Mouse (Mus musculus): ENCODE data around the gene Mau2.

DNA sequence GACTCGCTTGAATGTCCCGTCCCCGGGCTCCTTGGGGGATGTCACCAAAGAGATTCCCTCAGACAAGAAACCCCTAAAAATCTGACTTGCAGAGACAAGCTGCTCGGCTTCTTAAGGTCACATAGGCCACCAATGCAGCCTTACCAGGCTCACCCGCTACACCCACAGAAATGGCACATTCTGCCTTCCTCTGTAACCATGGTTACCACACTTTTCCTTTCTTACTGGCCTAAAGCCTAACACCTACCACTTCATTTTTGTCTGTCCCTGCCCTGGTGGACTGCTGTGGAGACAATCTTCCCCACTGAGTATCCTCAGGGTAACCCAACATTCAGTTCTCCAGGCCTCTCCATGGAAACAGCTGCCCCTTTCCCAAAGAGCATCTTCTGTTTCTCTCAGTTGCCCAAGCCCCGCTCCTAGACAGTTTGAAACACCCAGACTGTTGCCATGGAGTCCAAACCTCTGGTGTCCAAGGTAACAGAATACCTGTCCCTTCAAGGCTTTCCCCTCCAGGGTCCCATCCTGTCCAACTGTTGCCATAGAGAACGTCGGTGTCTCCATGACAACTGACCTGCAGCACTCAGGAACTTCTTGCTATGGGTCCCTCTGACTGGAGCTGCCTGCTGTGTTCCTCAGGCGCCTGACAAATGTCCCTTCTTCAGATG, 46.9 kb upstream of the Mau2 start:
- TF ChIP-seq CTCF (IDR thresholded peaks at IDR 0.05; ENCODE audit: low read depth, low read length) (no peak), POLR2A (IDR thresholded peaks at IDR 0.05; ENCODE audit: extremely low read depth, insufficient read depth, low read length) (no peak)

All from liver, adult 2 months (tissue).